ENCODE assay signal across 8 mouse cellular contexts in the genomic region with DNA sequence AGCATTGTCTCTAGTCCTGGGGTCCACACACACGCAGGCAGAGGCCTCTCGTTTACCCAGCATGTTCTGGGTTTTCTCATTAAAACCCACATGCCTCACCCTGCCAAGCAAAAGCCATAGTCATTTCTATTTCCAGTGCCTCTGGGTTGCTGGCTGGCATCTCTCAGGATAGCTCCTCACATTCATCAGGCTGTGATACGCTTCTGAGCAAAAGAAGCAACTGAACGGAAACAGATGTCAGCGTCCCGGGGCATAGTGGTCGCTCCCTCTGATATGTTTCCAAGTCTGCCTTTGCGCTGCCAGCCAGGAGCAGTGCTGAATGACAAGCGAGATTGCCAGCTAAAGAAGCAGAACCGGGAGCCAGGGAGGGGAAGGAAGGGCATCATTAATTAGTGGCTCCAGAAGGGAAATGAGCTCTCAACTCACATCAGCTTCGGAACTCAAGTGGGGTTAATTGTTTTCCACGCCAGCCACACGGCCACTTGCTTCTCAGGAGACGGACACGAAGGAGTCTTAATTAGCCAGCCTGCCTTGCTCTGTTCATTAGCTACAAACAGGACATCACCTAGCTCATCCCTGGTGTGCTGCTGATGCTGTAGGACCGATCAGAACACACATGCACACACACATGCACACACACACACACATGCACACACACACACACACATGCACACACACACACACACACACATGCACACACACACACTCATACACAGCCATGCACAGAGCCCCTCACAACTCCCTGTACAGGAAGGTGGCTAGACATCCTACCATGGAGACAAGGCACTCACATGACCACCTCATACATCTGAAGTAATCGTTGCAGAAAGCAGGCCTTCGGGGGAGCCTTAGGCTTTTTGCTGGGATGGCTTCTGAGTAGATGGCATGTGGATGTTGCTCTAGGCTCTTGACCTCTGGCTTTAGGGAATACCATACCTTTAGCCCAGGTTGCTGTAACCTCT. TPM values are rescaled to one million over a fixed set of nuclear protein-coding genes. Genes with fewer than 3 reads are reported as not detected.
A peak's percentile ranks its signal among the peaks of the same experiment; 100 is the strongest.
DNase-seq lines count a peak whose midpoint lies in the region; ATAC-seq and TF ChIP-seq lines count a peak whose summit lies in the region.

No protein-coding gene starts in this region.

- H3K27ac ChIP-seq in hindbrain, embryonic 12.5 days, result peak overlapping the region; percentile 67
- H3K27ac ChIP-seq in lung, postnatal 0 days (ENCODE audit: low read length), result no peak overlapping the region

- H3K9ac ChIP-seq in hindbrain, embryonic 12.5 days, result 0 out of 2 replicates have a peak overlapping the region, but pooled peaks have one; percentile 8
- no peak overlapping the region for H3K9ac ChIP-seq in lung, postnatal 0 days (replicated peaks; ENCODE audit: low read depth)

- no peaks in the 10 kb centered on the region for H3K9me3 ChIP-seq in hindbrain, embryonic 12.5 days (replicated peaks)
- H3K9me3 ChIP-seq in lung, postnatal 0 days (ENCODE audit: low read length), result no peaks in the 10 kb centered on the region

- peak overlapping the region; percentile 13; the same call in 1 of the 2 replicates for H3K4me2 ChIP-seq in hindbrain, embryonic 12.5 days (replicated peaks)
- no peak overlapping the region for H3K4me2 ChIP-seq in lung, postnatal 0 days (replicated peaks; ENCODE audit: low read depth, low read length)

- no peaks in the 10 kb centered on the region for H3K27me3 ChIP-seq in hindbrain, embryonic 12.5 days
- no peaks in the 10 kb centered on the region for H3K27me3 ChIP-seq in lung, postnatal 0 days (replicated peaks; ENCODE audit: insufficient read depth, low read length)

- peak; percentile 11 for DNase-seq in adrenal gland, postnatal 25 days
- no peak for DNase-seq in adrenal gland, adult (ENCODE audit: inconsistent age in 2 of 2, low spot score in 1 of 2)
- DNase-seq in right cerebral cortex, adult 18-20 months, result peak; percentile 39
- no peak for DNase-seq in right cerebral cortex, postnatal 14 days
- DNase-seq in lung, postnatal 0 days (ENCODE audit: low spot score), result peak; percentile 60
- DNase-seq in spleen, postnatal 10 days (ENCODE audit: low spot score in 2 of 2), result no peak
- no peak for DNase-seq in left cerebral cortex, adult 9 months (ENCODE audit: low spot score in 2 of 2)

- H3K4me1 ChIP-seq in hindbrain, embryonic 12.5 days, result peaks cover 15% of the 10 kb centered on the region
- H3K4me1 ChIP-seq in lung, postnatal 0 days (ENCODE audit: insufficient read depth, low read depth, low read length), result no peaks in the 10 kb centered on the region

- no peak overlapping the region for H3K4me3 ChIP-seq in hindbrain, embryonic 12.5 days
- H3K4me3 ChIP-seq in lung, postnatal 0 days (ENCODE audit: low read depth, low read length), result no peak overlapping the region

- TF ChIP-seq EP300 in lung, postnatal 0 days (IDR thresholded peaks at IDR 0.05), result no peak

- TF ChIP-seq CTCF in lung, postnatal 0 days (IDR thresholded peaks at IDR 0.05), result no peak

- ATAC-seq in hindbrain, embryonic 12.5 days (ENCODE audit: low FRiP score), result peak; percentile 52; the same call in 1 of the 2 replicates
- peak; percentile 56 for ATAC-seq in lung, postnatal 0 days

- no peaks in the 10 kb centered on the region for H3K36me3 ChIP-seq in hindbrain, embryonic 12.5 days
- no peaks in the 10 kb centered on the region for H3K36me3 ChIP-seq in lung, postnatal 0 days (ENCODE audit: insufficient read depth, low read length)

- 31% methylated on average over 18 of the region's 18 CpGs for WGBS in hindbrain, embryonic 12.5 days
- 42% methylated on average over 18 of the region's 18 CpGs for WGBS in lung, postnatal 0 days

RNA-seq across cellular contexts. Expression of a gene that starts 49.3 kb away (rescaled TPM):
- 11.3 and 11.5 TPM in 2 replicates for total RNA-seq in adrenal gland, postnatal 25 days (2021)
- 5.9 and 6.4 TPM in 2 replicates for polyA plus RNA-seq in hindbrain, embryonic 12.5 days (2016; fragmentation: Nextera tagmentation; extraction: Ambion mirVana)
- polyA plus RNA-seq in lung, postnatal 0 days (2015; fragmentation: Nextera tagmentation; extraction: Ambion mirVana), result 0.88 and 1.1 TPM in 2 replicates

RNA-seq across cellular contexts. Expression of a gene that starts 49.4 kb away (rescaled TPM):
- total RNA-seq in adrenal gland, postnatal 25 days (2021), result 19.7 and 19.8 TPM in 2 replicates
- polyA plus RNA-seq in hindbrain, embryonic 12.5 days (2016; fragmentation: Nextera tagmentation; extraction: Ambion mirVana), result 32.6 and 34.4 TPM in 2 replicates
- 17.8 and 18.6 TPM in 2 replicates for polyA plus RNA-seq in lung, postnatal 0 days (2015; fragmentation: Nextera tagmentation; extraction: Ambion mirVana)

Comparison
In these comparisons a context has a peak if more than half of its experiments do, and no peak if none do; other contexts are left out.
1. DNase-seq: peak in adrenal gland, postnatal 25 days (single experiment), right cerebral cortex, adult 18-20 months (single experiment) and lung, postnatal 0 days (single experiment); none in adrenal gland, adult (0 of 2), right cerebral cortex, postnatal 14 days (single experiment), spleen, postnatal 10 days (0 of 2) and left cerebral cortex, adult 9 months (0 of 2).